Mouse (Mus musculus) midbrain, embryonic 10.5 days (tissue): ENCODE data around the gene Flywch2. TPM values are rescaled to one million over a fixed set of nuclear protein-coding genes. Genes with fewer than 3 reads are reported as not detected.

ENCODE experiments used
- DNase-seq: peaks from one replicate; pipeline ENCODE4 v3.0.0-alpha.2; 2017; ENCODE audit warnings: low spot score
- H3K27ac ChIP-seq: fragments of 300-500 bp; sonication (generic); replicated peaks from 2 replicates; pipeline ENCODE4 v1.5.1; 2016; ENCODE audit warnings: mild to moderate bottlenecking
- H3K27me3 ChIP-seq: fragments of 300-500 bp; sonication (generic); 2 replicates; pipeline ENCODE4 v1.6.1; 2016; ENCODE audit warnings: low read depth, mild to moderate bottlenecking; ENCODE audit not compliant: poor library complexity, severe bottlenecking
- H3K36me3 ChIP-seq: fragments of 300-500 bp; sonication (generic); 2 replicates; pipeline ENCODE4 v1.6.1; 2016; ENCODE audit warnings: mild to moderate bottlenecking, moderate library complexity
- H3K4me1 ChIP-seq: fragments of 300-500 bp; sonication (generic); 2 replicates; pipeline ENCODE4 v1.6.1; 2016
- H3K4me3 ChIP-seq: fragments of 300-500 bp; sonication (generic); 2 replicates; pipeline ENCODE4 v1.5.1; 2016; ENCODE audit warnings: mild to moderate bottlenecking, moderate library complexity
- H3K9me3 ChIP-seq: fragments of 300-500 bp; sonication (generic); replicated peaks from 2 replicates; pipeline ENCODE4 v1.6.1; 2016; ENCODE audit warnings: mild to moderate bottlenecking
- WGBS: fragments of 180-500 bp; shearing (Covaris S2); methylation state at CpG from one replicate; pipeline ENCODE4 v1.1.7; 2016; 5-methylcytosine and 5-hydroxymethylcytosine counted together
- polyA plus RNA-seq: library from polyadenylated mRNA; unstranded; fragments of >200 nt; fragmentation: Nextera tagmentation; extraction: Ambion mirVana; gene quantifications from 2 replicates; pipeline ENCODE4 v1.2.1, GENCODE M21; 2016

The Flywch2 gene
- polyA plus RNA-seq, 1 experiment from 2014 or later = 19.5 TPM

DNA sequence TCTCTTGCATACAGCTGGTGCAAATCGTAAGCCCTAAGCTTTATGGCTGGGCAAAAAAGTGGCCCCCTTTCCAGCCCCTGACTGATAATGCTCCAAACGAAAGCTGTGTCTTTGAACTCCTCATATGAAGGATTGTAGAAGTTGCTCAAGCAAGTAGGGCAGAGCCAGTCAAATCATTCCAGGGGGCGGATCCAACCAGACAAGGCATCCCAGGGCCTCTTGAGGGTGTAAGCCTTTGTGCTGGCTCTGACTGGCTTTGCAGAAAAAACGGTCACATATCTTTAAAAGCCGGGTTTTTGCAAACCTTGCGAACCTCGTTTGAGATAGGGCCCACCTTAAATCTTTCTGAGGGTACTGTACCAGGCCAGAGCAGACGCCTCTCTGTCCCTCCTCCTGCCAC, 41.8 kb downstream of the Flywch2 start:
- 24% methylated on average over 8 of the region's 8 CpGs for WGBS
- H3K27ac ChIP-seq = no peak overlapping the region
- H3K4me3 ChIP-seq = peak overlapping the region; percentile 52; the same call in 1 of the 2 replicates

DNA sequence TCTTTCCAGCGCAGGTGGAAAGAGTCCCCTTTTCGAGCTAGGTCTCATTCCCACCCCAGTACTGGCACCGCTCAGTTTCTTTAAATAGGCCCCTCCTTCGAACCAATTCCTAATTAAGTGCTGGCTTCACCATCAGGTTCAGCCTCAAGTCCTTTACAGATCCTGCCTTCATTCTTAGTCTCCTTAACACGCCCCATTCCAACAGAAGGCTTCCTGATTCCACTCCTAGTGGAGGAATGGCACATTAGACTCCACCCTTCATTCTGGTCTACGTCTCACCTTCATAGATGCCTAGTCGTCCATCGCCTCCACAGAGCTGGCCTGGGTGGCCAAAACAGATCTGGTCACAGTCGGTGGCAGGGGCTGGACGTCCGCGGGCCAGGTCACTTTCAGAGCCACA, 42.9 kb downstream of the Flywch2 start:
- DNase-seq = no peak
- H3K27ac ChIP-seq = no peak overlapping the region
- peaks cover 98% of the 10 kb centered on the region for H3K27me3 ChIP-seq
- 69% methylated on average over 12 of the region's 12 CpGs for WGBS
- H3K36me3 ChIP-seq = peaks cover 1% of the 10 kb centered on the region; the same call in 1 of the 2 replicates
- H3K4me3 ChIP-seq = 0 out of 2 replicates have a peak overlapping the region, but pooled peaks have one; percentile 37
- H3K9me3 ChIP-seq = 0 out of 2 replicates have a peak, but pooled peaks cover 2% of the 10 kb centered on the region
- H3K4me1 ChIP-seq = peaks cover 66% of the 10 kb centered on the region

More for the DNA sequence above, 41.8 kb downstream of the Flywch2 start:
- DNase-seq = no peak
- Histone ChIP-seq H3K27me3 (peaks cover 95% of the 10 kb centered on the region), H3K4me1 (peaks cover 56% of the 10 kb centered on the region), H3K36me3 (no peaks in the 10 kb centered on the region), H3K9me3 (0 out of 2 replicates have a peak, but pooled peaks cover 2% of the 10 kb centered on the region)

DNA sequence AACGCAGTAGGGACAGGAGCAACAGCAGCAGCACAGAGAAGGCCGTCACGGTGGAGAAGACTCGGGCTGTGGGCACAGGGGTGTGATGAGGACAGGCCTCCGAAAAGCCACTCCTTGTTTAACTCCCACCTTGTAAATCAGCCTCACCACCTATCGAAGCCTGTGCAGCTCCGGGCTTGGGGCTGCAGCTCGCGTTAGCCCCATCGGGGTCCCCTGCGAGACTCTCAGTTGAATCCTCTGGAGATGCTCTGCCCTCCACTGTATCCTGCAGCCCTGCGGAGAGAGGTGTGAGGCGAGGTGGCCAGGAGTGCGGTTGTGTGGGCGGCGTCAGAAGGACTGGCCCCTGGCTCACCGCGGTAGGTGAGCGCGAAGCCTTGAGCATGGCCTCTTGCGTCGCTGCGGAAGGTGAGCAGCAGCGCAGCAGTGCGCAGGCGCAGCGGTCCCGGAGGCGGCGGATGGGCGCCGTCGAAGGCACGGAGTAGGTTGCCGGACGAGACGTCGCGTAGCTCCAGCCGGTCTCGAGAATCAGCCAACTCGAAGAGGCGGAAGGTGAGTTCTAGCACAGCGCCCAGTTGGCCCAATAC, 43.6 kb downstream of the Flywch2 start:
- Histone ChIP-seq H3K36me3 (peaks cover 8% of the 10 kb centered on the region), H3K27ac (no peak overlapping the region), H3K4me1 (peaks cover 73% of the 10 kb centered on the region), H3K4me3 (peak overlapping the region; percentile 37), H3K9me3 (0 out of 2 replicates have a peak, but pooled peaks cover 2% of the 10 kb centered on the region), H3K27me3 (peaks cover 98% of the 10 kb centered on the region)
- DNase-seq = peak; percentile 36
- 6% methylated on average over 44 of the region's 44 CpGs for whole genome bisulfite sequencing

DNA sequence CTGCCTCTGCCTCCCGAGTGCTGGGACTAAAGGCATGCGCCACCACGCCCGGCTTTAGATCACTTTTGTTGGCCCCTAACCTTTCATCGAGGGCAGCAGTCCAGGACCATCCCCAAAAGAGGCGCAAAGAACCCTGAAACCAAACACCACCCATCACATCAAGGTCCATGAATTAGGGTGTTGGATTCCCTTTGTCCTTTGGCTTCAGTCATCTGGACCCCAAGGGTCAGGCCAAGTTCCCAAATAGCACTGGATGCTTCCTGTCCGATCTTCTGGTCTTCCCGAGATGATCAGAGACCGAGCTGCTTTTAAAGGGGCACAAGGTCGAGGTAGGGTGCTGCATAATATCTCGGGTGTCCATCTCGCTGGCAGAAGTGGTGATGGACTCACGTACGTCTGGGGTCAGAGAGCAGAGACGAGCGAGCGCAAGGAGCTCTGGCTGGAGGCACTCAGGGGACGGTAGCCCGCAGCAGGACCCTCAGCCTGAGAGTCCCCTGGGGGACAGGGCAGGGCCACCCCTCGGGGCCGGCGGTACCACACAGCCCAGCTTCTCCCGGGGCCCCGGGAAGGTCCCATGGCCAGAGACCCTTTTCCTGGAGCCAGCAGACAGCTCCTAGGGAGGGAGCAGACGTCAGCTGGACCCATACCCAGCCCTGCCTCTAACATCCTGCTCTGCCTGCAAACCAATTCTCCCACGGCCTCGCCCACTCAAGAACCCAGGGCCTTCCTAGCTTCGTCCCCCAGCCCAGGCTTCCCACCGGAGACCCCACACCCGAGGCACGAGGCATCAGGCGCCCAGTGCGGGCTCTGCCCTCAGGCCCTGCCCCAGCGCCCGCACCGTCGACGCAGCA, 44.3 kb downstream of the Flywch2 start:
- H3K4me1 ChIP-seq = peaks cover 73% of the 10 kb centered on the region
- H3K9me3 ChIP-seq = 0 out of 2 replicates have a peak, but pooled peaks cover 2% of the 10 kb centered on the region
- 52% methylated on average over 38 of the region's 38 CpGs for WGBS

DNA sequence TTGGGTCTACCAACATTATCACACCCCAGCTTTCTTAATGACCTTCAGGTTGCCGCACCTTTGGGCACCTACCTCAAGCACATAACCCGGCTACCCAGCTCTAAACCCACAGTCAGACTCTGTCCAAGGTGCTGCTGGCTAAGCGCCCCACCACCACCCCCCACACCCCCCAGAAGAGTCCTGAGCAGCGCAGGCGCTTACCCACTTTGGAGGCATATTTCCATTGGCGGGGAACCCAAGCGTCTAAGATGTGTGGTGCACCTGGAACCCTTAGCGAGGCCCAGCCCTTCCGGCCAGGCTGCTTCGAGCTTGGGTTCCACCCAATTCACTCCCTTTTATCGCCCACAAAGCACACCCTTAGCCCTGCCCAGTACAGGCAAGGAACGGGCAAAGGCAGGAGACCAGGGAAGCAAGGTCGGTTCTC, 45.3 kb downstream of the Flywch2 start, which contains the start of gene Paqr4:
Gene Paqr4, minus strand, starts transcription at position 270 of the 424 bp plus-strand sequence.
- Histone ChIP-seq H3K36me3 (peaks cover 25% of the 10 kb centered on the region), H3K27ac (peak within 1 kb of the TSS; percentile 89), H3K27me3 (peaks cover 89% of the 10 kb centered on the region), H3K9me3 (0 out of 2 replicates have a peak, but pooled peaks cover 2% of the 10 kb centered on the region), H3K4me3 (peak within 1 kb of the TSS; percentile 80), H3K4me1 (peaks cover 63% of the 10 kb centered on the region)
- 5% methylated on average over 13 of the region's 13 CpGs for WGBS
- no peak for DNase-seq

More for the DNA sequence above, 44.3 kb downstream of the Flywch2 start:
- Histone ChIP-seq H3K27me3 (peaks cover 98% of the 10 kb centered on the region), H3K36me3 (peaks cover 15% of the 10 kb centered on the region), H3K4me3 (peak overlapping the region; percentile 37; the same call in 1 of the 2 replicates), H3K27ac (no peak overlapping the region)
- DNase-seq = no peak

DNA sequence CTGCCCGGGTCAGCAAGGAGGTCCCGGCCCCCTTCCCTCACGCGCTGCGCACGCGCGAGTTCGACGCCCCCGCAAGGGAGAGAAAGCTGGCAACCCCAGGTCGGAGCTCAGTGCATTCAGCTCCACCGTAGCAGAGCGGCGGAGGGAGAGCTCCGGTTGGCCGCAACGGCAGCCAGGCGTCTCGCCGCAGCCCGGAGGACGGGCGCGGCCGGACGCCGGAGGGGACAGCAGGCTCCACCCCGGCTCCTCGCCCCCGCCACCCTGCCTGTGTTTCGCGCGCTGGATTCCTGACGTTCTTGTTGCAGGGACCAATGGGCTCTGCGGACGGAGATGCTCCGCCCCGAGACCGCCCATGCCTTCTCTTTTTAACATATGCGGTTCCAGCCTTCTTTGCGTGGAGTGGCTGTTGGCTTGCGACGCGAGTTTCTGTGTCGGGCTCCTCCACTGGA, 45.7 kb downstream of the Flywch2 start:
- DNase-seq = peak; percentile 90
- H3K36me3 ChIP-seq = peaks cover 29% of the 10 kb centered on the region
- peaks cover 58% of the 10 kb centered on the region for H3K4me1 ChIP-seq
- H3K27me3 ChIP-seq = peaks cover 84% of the 10 kb centered on the region
- peak overlapping the region; percentile 80 for H3K4me3 ChIP-seq
- 0 out of 2 replicates have a peak, but pooled peaks cover 2% of the 10 kb centered on the region for H3K9me3 ChIP-seq
- under 1% methylated on average over 46 of the region's 46 CpGs for WGBS
- peak overlapping the region; percentile 89 for H3K27ac ChIP-seq

DNA sequence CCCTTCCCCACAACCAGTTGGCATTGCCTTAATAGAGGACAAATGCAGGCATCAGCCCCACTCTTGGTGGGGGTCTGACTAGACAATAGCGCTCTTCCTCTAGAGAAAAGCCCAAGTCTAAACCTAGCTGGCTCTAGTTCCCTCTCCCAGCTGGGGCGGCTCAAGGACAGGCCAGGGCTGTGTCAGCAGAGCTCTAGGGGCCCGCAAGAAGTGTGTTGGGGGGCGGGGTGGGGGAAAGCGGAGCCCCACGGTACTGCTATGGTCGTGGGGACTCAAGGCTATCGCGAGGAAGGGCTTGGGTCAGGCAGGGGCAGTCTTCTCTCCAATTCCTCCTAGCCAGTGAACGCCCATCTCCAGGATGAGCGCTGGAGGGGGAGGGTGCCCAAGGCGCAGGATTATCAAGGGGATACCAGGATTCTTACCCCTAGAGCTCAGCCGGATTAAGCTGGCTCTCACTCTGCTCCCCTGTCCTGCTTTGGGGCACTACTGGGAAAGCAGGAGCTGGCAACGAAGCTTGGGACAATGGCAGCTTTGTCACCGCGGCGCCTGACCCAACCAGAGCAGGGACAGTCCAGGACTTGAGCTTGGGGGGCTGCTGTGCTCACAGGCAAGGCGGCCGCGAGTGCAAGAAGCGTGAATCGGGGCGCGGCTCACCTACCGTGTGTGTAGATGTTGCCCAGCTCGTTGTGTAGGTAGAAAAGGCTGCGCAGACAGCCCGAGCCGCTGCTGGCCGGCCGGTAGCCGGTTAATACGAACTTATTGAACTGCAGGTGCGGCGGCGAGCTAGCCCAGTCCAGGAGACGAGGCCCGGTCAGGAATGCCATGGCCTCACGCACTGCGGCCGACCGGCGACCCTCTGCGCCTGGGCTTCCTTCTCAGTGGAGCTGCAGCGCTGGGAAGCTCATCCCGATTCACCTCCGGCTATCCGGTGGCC, 46.4 kb downstream of the Flywch2 start:
- peak; percentile 63 for DNase-seq
- Histone ChIP-seq H3K36me3 (peaks cover 35% of the 10 kb centered on the region), H3K4me3 (peak overlapping the region; percentile 80), H3K27ac (peak overlapping the region; percentile 89), H3K4me1 (peaks cover 52% of the 10 kb centered on the region), H3K27me3 (peaks cover 78% of the 10 kb centered on the region), H3K9me3 (0 out of 2 replicates have a peak, but pooled peaks cover 2% of the 10 kb centered on the region)
- WGBS = 1% methylated on average over 48 of the region's 48 CpGs

DNA sequence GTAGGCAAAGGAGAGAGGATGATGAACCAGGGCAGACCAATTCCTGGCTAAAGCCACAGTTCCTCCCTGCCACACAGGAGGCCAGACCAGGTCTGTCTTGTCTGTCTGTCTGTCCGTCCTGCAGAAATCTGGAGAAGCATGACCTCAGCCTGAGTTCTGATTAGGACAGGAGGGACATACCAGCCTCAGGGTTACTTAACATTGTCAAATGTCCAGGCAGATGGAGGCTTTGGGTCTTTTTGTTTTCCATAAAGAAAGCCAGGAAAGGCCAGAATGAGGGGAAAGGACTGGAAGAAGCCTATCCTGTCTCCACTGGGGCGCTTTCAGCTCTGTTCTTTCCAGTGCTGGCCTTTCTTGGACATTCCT, 47.1 kb downstream of the Flywch2 start:
- DNase-seq = no peak
- Histone ChIP-seq H3K9me3 (0 out of 2 replicates have a peak, but pooled peaks cover 2% of the 10 kb centered on the region), H3K4me1 (peaks cover 46% of the 10 kb centered on the region), H3K4me3 (peak overlapping the region; percentile 80), H3K27ac (peak overlapping the region; percentile 89), H3K36me3 (peaks cover 41% of the 10 kb centered on the region), H3K27me3 (peaks cover 71% of the 10 kb centered on the region)
- WGBS = 37% methylated on average over 2 of the region's 2 CpGs

DNA sequence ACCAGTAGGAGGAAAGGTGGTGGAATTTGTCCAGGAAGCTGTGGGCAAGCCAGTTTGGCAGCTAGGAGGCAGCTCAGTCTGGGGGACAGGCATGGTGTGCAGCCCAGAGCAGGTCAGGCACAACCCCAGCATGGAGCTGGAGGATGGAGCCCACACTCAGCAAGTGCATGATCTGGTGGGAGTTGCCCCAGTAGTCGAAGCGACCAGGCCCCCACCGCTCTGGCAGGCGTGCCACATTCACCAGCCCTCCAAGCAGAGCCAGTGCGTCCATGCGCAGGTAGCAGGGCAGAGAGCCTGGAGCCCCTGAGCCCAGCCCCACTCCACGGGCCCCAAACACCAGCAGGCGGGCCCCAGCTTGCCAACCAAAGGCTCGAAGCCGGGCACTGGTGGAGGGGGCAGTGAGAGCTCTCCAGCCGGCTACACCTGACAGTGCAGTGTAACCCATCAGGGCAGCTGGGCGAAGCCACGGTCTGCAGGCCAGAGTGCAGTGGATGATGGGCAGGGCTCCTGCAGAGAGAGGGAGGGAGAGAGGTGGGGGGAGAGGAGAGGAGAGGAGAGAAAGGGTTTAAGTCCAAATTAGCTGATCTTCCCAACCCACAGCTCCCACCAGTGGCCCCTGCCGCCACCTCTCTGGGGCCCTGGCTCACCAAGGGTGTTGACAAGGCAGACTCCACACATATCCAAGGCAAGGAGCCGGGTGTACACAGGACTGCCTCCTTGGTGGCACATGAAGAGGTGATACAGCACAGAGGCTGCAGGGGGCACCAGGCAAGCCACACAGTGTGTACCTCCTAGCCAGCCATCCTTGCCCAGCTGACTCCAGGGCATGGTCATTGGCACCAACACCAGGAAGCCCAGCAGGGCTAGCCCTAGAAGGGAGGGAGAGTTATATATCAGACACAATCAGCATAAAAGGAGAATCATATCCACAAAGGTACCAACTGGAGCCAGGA, 48.1 kb downstream of the Flywch2 start:
- H3K4me1 ChIP-seq = peaks cover 43% of the 10 kb centered on the region
- no peak overlapping the region for H3K27ac ChIP-seq

DNA sequence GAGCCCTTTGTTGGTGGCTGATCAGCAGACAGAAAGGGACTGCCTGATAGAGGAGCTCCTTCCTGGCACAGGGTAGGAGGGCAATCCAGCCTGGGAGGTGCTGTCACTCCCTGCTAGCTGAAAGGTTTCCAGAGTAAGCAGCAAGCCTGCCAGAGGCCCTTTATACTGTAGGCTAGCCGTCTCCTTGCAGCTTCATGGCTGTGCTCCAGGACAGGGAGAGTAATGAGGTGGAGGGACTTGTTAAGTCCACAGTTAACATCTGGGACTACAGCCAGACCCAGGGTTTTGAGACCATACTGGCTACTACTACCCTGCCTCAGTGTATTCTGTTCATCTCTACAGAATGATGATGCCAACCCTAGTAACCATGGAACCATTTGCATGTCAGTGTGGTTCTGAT, 51.5 kb downstream of the Flywch2 start:
- no peak for DNase-seq
- 96% methylated on average over 1 of the region's 1 CpGs for WGBS
- Histone ChIP-seq H3K27me3 (peaks cover 28% of the 10 kb centered on the region), H3K27ac (no peak overlapping the region), H3K4me1 (peaks cover 20% of the 10 kb centered on the region), H3K9me3 (no peaks in the 10 kb centered on the region), H3K36me3 (peaks cover 55% of the 10 kb centered on the region), H3K4me3 (no peak overlapping the region)

More for the DNA sequence above, 48.1 kb downstream of the Flywch2 start:
- Histone ChIP-seq H3K27me3 (peaks cover 61% of the 10 kb centered on the region), H3K9me3 (0 out of 2 replicates have a peak, but pooled peaks cover 2% of the 10 kb centered on the region), H3K4me3 (peak overlapping the region; percentile 2; the same call in 1 of the 2 replicates), H3K36me3 (peaks cover 52% of the 10 kb centered on the region)
- no peak for DNase-seq
- 66% methylated on average over 15 of the region's 15 CpGs for WGBS

DNA sequence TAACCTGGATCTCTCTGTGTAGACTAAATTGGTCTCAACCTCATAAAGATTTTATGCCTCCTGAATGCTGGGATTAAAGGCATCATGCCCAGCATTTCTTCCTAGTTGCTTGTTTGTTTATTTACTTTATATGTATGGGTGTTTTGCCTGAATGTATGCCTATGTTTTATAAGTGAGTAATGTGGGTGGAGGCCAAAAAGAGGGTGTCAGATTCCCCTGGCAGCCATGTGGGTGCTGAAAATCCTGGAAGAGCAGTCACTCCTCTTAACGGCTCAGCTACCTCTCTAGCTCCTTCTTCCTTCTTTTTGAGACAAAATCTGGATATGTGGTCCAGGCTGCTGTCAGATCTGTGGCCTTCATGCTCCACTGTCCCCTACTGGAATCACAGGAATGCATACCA, 55.4 kb downstream of the Flywch2 start:
- 72% methylated on average over 1 of the region's 1 CpGs for WGBS
- Histone ChIP-seq H3K9me3 (no peaks in the 10 kb centered on the region), H3K27me3 (no peaks in the 10 kb centered on the region; the same call in 1 of the 2 replicates), H3K36me3 (peaks cover 29% of the 10 kb centered on the region), H3K4me3 (no peak overlapping the region), H3K4me1 (peaks cover 22% of the 10 kb centered on the region), H3K27ac (no peak overlapping the region)
- no peak for DNase-seq
